Mouse (Mus musculus): Measurements from ENCODE around the gene Arl16.

DNA sequence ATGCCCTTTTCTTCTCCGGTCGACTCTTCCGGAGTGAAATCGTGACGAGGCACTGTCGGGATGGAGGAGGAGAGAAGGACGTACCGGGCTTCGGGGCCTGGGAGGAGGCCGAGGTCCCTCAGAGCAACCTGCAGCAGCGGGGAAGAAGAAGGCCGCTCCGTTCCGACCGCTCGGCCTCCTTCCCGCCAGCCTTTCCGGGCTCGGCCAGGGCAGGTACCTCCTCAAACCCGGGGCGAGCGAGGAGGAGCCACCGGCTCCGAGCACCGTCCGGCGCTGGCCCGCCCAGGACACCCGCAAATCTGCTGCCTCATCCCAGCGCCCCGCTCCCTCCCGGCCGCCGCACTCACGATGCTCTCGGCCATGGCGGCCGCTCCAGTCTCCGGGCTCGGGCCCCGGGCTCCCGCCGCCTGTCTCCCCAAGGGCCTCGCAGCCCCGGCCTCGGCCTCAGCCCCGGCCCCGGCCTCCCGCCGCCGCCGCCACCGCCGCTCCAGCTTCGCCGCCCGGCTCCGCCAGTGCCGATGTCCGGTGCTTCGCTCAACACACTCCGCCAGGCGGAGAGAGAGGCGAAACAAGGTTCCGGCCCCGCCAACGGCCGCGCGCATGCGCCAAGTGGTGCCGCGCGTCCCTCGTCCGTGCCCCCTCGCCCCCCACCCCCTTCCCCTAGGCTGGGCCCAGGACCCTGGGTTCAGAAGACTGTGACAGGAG, 30.1 kb downstream of the Arl16 start, which contains the start of gene Nploc4:
- no peak for TF ChIP-seq CTCF (IDR thresholded peaks at IDR 0.05; ENCODE audit: insufficient read depth, low read depth, low read length)
- TF ChIP-seq POLR2A (IDR thresholded peaks at IDR 0.05; ENCODE audit: insufficient read depth, low read depth, low read length): peak; percentile 65
